Mouse (Mus musculus): ENCODE results near the gene Med18.
A peak's percentile ranks its signal among the peaks of the same experiment; 100 is the strongest.
"Not testable (repeated sequence)": the region's sequence is repeated elsewhere in the genome, so short reads cannot be mapped to it uniquely, and the experiment has no call there.

Gene Med18

GRCm38 (mm10) chr4:132482104-132482503 lies 18.4 kb upstream of the Med18 start:
- DNase-seq (ENCODE audit: low spot score) = not testable (repeated sequence)

GRCm38 (mm10) chr4:132477833-132478232 lies 14.1 kb upstream of the Med18 start:
- DNase-seq (ENCODE audit: low spot score) = no peak

GRCm38 (mm10) chr4:132475895-132476878 lies 12.5 kb upstream of the Med18 start:
- DNase-seq (ENCODE audit: low spot score) = no peak

GRCm38 (mm10) chr4:132474631-132475030 lies 10.9 kb upstream of the Med18 start:
- DNase-seq (ENCODE audit: low spot score) = peak; percentile 33

- DNase-seq (ENCODE audit: low spot score) = no peak
These were observed 9.7 kb upstream of the Med18 start for GRCm38 (mm10) chr4:132473411-132473810.

- DNase-seq (ENCODE audit: low spot score) = no peak
These were observed 6.2 kb upstream of the Med18 start for GRCm38 (mm10) chr4:132469873-132470272.

- no peak for DNase-seq (ENCODE audit: low spot score)
These were observed 513 bp upstream of the Med18 start for GRCm38 (mm10) chr4:132464255-132464613.

- DNase-seq (ENCODE audit: low spot score) = no peak
These were observed 885 bp downstream of the Med18 start for GRCm38 (mm10) chr4:132462836-132463235.

- DNase-seq (ENCODE audit: low spot score) = no peak
These were observed 3.5 kb downstream of the Med18 start for GRCm38 (mm10) chr4:132460225-132460624.

- DNase-seq (ENCODE audit: low spot score) = no peak
These were observed 8.2 kb downstream of the Med18 start for GRCm38 (mm10) chr4:132455561-132455960.

GRCm38 (mm10) chr4:132455146-132455545 lies 8.6 kb downstream of the Med18 start:
- no peak for DNase-seq (ENCODE audit: low spot score)

GRCm38 (mm10) chr4:132454216-132454615 lies 9.5 kb downstream of the Med18 start:
- no peak for DNase-seq (ENCODE audit: low spot score)

- DNase-seq (ENCODE audit: low spot score) = no peak
These were observed 13.9 kb downstream of the Med18 start for GRCm38 (mm10) chr4:132449778-132450177.

GRCm38 (mm10) chr4:132446105-132446504 lies 17.6 kb downstream of the Med18 start:
- no peak for DNase-seq (ENCODE audit: low spot score)

- no peak for DNase-seq (ENCODE audit: low spot score)
These were observed 19.2 kb downstream of the Med18 start for GRCm38 (mm10) chr4:132444516-132444915.

- DNase-seq (ENCODE audit: low spot score) = no peak
These were observed 25.9 kb downstream of the Med18 start for GRCm38 (mm10) chr4:132437857-132438256.

GRCm38 (mm10) chr4:132432717-132433372 lies 30.9 kb downstream of the Med18 start:
- no peak for DNase-seq (ENCODE audit: low spot score)

- DNase-seq (ENCODE audit: low spot score) = no peak
These were observed 35.6 kb downstream of the Med18 start for GRCm38 (mm10) chr4:132428022-132428542.

- no peak for DNase-seq (ENCODE audit: low spot score)
These were observed 36.2 kb downstream of the Med18 start for GRCm38 (mm10) chr4:132427493-132427892.

GRCm38 (mm10) chr4:132426021-132426420 lies 37.7 kb downstream of the Med18 start:
- DNase-seq (ENCODE audit: low spot score) = no peak

- no peak for DNase-seq (ENCODE audit: low spot score)
These were observed 39.0 kb downstream of the Med18 start for GRCm38 (mm10) chr4:132424765-132425164.

GRCm38 (mm10) chr4:132421923-132422782 lies 41.6 kb downstream of the Med18 start, which contains the start of gene Phactr4:
Gene Phactr4, minus strand, starts transcription at chr4:132422489.
- DNase-seq (ENCODE audit: low spot score) = peak; percentile 96

Measured in ovary, postnatal 14 days (tissue).